Mouse (Mus musculus) intestine, embryonic 14.5 days (tissue): ENCODE measurements at regions not wholly inside any gene's neighbourhood (a gene's known extent, or its start where the extent isn't known, plus 50 kb on each side); places are given as distances from the start of the nearest gene placed in this dataset.
A peak's percentile ranks its signal among the peaks of the same experiment; 100 is the strongest.

ENCODE experiments used
- ATAC-seq: fragments of 200-750 bp; cut with Nextera tagmentation; replicated peaks from 2 replicates; pipeline ENCODE4 v1.8.0; 2017; ENCODE audit warnings: low read depth, moderate number of reproducible peaks, moderate TSS enrichment, moderate library complexity; ENCODE audit not compliant: low FRiP score, low TSS enrichment
- DNase-seq: peaks from one replicate; pipeline ENCODE4 v3.0.0-alpha.2; 2018; ENCODE audit warnings: low spot score
- H3K27ac ChIP-seq: fragments of 300-500 bp; sonication (generic); 2 replicates; pipeline ENCODE4 v1.5.1; 2014; ENCODE audit warnings: low read depth, mild to moderate bottlenecking, control low read depth
- H3K27me3 ChIP-seq: fragments of 300-500 bp; sonication (generic); replicated peaks from 2 replicates; pipeline ENCODE4 v1.6.1; 2014; ENCODE audit warnings: low read length, control low read depth; ENCODE audit not compliant: control insufficient read depth, insufficient read depth
- H3K36me3 ChIP-seq: fragments of 300-500 bp; sonication (generic); 2 replicates; pipeline ENCODE4 v1.6.1; 2014; ENCODE audit warnings: low read length, control low read depth; ENCODE audit not compliant: control insufficient read depth, insufficient read depth
- H3K4me1 ChIP-seq: fragments of 300-500 bp; sonication (generic); replicated peaks from 2 replicates; pipeline ENCODE4 v1.6.1; 2014; ENCODE audit warnings: low read length, control low read depth, mixed read lengths; ENCODE audit not compliant: control insufficient read depth, insufficient read depth
- H3K4me2 ChIP-seq: fragments of 300-500 bp; sonication (generic); 2 replicates; pipeline ENCODE4 v1.6.1; 2014; ENCODE audit warnings: low read length
- H3K4me3 ChIP-seq: fragments of 300-500 bp; sonication (generic); 2 replicates; pipeline ENCODE4 v1.5.1; 2014; ENCODE audit warnings: low read depth, low read length, control low read depth, mixed read lengths
- H3K9ac ChIP-seq: fragments of 300-500 bp; sonication (generic); 2 replicates; pipeline ENCODE4 v1.6.1; 2014; ENCODE audit warnings: mild to moderate bottlenecking, low read length
- H3K9me3 ChIP-seq: fragments of 300-500 bp; sonication (generic); 2 replicates; pipeline ENCODE4 v1.6.1; 2016; ENCODE audit warnings: low read length, control low read depth; ENCODE audit not compliant: control insufficient read depth
- WGBS: fragments of 180-500 bp; shearing (Covaris S2); extraction: QIAGEN DNeasy Blood & Tissue Kit; methylation state at CpG from one replicate; pipeline ENCODE4 v1.1.7; 2014; 5-methylcytosine and 5-hydroxymethylcytosine counted together

GRCm38 (mm10) chr13:47339411-47339810 lies 217.0 kb downstream of the Rnf144b start:
- 83% methylated on average over 5 of the region's 5 CpGs for WGBS
- no peaks in the 10 kb centered on the region for H3K9me3 ChIP-seq
- ATAC-seq = no peak
- H3K4me3 ChIP-seq = no peak overlapping the region
- H3K27me3 ChIP-seq = no peaks in the 10 kb centered on the region
- H3K36me3 ChIP-seq = no peaks in the 10 kb centered on the region
- no peak overlapping the region for H3K27ac ChIP-seq
- peaks cover 5% of the 10 kb centered on the region; the same call in 1 of the 2 replicates for H3K4me1 ChIP-seq
- H3K9ac ChIP-seq = no peak overlapping the region
- H3K4me2 ChIP-seq = no peak overlapping the region
- no peak for DNase-seq

DNA sequence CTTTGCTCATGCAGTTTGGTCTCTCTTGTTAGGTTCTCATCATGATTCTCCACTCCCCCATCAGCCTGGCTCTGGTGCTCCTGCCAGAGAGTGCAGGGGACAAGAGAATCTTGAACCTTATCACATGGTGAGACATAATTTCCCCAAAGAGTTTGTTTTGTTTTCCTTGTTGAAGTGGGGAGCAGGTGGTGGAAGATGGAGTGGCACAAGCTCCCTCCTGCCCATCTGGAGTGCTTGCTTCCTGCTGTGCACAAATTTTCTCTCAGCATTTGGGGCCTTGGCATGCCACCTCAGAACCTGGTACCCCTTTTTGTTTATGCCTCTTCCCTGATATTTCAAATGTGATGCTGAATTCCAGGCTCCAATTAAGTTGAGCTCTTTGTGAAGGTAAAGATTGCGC lies 219.9 kb downstream of the Rnf144b start:
- H3K4me2 ChIP-seq = no peak overlapping the region
- WGBS = 80% methylated on average over 1 of the region's 1 CpGs
- ATAC-seq = no peak

GRCm38 (mm10) chr13:47345576-47345975 lies 223.1 kb downstream of the Rnf144b start:
- Histone ChIP-seq H3K27me3 (no peaks in the 10 kb centered on the region), H3K4me2 (no peak overlapping the region), H3K9ac (no peak overlapping the region), H3K27ac (no peak overlapping the region), H3K36me3 (no peaks in the 10 kb centered on the region), H3K4me1 (no peaks in the 10 kb centered on the region), H3K4me3 (no peak overlapping the region), H3K9me3 (no peaks in the 10 kb centered on the region)
- DNase-seq (no peak), ATAC-seq (no peak)
- WGBS = 41% methylated on average over 9 of the region's 9 CpGs

More for the DNA sequence above, 219.9 kb downstream of the Rnf144b start:
- no peaks in the 10 kb centered on the region for H3K27me3 ChIP-seq
- H3K4me3 ChIP-seq = no peak overlapping the region
- no peaks in the 10 kb centered on the region for H3K9me3 ChIP-seq
- no peaks in the 10 kb centered on the region for H3K4me1 ChIP-seq
- no peaks in the 10 kb centered on the region for H3K36me3 ChIP-seq
- no peak for DNase-seq
- H3K27ac ChIP-seq = no peak overlapping the region
- H3K9ac ChIP-seq = no peak overlapping the region

DNA sequence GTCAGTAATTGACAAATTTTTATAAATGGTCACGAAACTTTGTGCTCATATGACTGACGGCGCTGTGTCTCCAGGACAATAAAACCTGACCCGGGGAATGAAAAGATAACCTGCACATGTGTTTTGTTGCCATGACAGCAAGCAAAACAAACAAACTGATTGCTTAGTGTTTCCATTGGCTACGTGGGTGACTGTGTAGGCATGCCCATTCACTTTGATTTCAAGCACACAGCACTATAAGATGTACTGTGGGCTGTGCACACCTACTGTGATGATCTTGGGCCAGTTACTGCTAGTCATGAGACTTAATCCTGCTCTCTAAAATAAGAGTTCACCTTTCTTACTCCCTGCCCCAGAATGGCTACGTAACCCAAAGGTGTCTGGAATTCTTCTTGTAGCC lies 225.4 kb downstream of the Rnf144b start:
- Histone ChIP-seq H3K27ac (no peak overlapping the region), H3K9me3 (no peaks in the 10 kb centered on the region), H3K4me3 (no peak overlapping the region), H3K4me1 (no peaks in the 10 kb centered on the region), H3K36me3 (no peaks in the 10 kb centered on the region), H3K9ac (no peak overlapping the region), H3K4me2 (no peak overlapping the region), H3K27me3 (no peaks in the 10 kb centered on the region)
- ATAC-seq = no peak
- 58% methylated on average over 6 of the region's 6 CpGs for WGBS
- DNase-seq = no peak

DNA sequence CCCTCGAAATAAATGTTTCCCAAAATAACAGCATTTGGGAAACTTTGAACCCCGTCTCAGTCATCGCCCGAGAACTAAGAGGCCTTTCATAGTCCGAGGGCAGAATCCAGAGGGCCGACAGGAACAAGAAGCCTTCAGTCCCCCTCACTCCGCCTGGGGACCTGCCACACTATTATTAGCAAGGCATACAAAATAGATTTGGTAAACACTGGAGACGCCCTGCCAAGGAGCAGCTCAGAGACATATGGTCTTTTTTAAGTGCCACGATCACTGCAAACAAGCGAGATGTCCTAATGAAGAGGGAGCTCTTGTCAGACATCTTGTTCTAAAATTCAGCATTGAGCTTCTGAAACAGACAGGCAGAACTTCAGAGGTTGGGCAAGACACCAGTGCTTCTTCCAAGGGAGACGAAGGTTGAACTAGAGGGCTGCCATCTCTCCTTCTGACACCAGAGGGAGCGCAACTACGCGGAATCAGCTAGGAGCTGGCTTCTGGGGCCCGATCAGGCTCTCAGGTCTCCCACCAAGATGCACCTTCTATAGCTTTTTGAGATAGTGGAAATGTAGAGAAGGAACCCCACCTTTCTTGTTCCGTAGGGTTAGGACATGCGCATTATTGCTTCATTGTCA lies 226.2 kb downstream of the Rnf144b start:
- Histone ChIP-seq H3K9me3 (no peaks in the 10 kb centered on the region), H3K9ac (no peak overlapping the region), H3K36me3 (no peaks in the 10 kb centered on the region), H3K4me2 (no peak overlapping the region), H3K4me3 (no peak overlapping the region), H3K27ac (no peak overlapping the region), H3K4me1 (no peaks in the 10 kb centered on the region), H3K27me3 (no peaks in the 10 kb centered on the region)
- ATAC-seq (no peak), DNase-seq (peak; percentile 89)
- 38% methylated on average over 17 of the region's 17 CpGs for whole genome bisulfite sequencing

- DNase-seq (no peak), ATAC-seq (no peak)
- Histone ChIP-seq H3K4me3 (no peak overlapping the region), H3K4me1 (no peaks in the 10 kb centered on the region), H3K4me2 (no peak overlapping the region), H3K27me3 (no peaks in the 10 kb centered on the region), H3K9ac (no peak overlapping the region), H3K36me3 (no peaks in the 10 kb centered on the region), H3K27ac (no peak overlapping the region), H3K9me3 (no peaks in the 10 kb centered on the region)
- WGBS = 90% methylated on average over 12 of the region's 12 CpGs
Observed at GRCm38 (mm10) chr13:47354446-47354845, 232.0 kb downstream of the Rnf144b start.

DNA sequence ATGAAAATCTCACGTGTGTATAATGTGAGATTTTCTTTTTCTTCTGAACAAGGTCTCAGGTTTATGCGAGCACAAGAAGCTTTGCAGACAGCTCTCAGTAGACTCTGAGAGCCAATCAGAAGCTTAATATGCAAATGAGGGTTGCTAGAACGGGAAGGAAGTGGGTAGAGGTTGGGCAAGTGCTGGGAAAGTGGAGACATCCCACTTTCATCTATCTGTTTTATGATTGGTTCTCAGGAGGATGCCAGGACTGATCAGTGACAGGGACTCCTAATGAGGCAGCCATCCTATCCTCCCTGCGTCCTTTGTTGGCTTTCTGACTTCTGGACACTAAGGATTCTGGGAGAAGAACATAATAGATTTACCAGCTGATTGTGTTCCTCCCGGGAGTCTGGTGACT lies 232.7 kb downstream of the Rnf144b start:
- no peak overlapping the region for H3K9ac ChIP-seq
- no peaks in the 10 kb centered on the region for H3K36me3 ChIP-seq
- no peak for ATAC-seq
- H3K4me3 ChIP-seq = no peak overlapping the region
- 59% methylated on average over 5 of the region's 5 CpGs for WGBS
- no peaks in the 10 kb centered on the region for H3K27me3 ChIP-seq
- H3K27ac ChIP-seq = no peak overlapping the region
- H3K9me3 ChIP-seq = no peaks in the 10 kb centered on the region
- DNase-seq = no peak
- no peaks in the 10 kb centered on the region for H3K4me1 ChIP-seq
- H3K4me2 ChIP-seq = no peak overlapping the region

- WGBS = 72% methylated on average over 9 of the region's 9 CpGs
- Histone ChIP-seq H3K27ac (no peak overlapping the region), H3K27me3 (no peaks in the 10 kb centered on the region), H3K4me1 (no peaks in the 10 kb centered on the region), H3K4me2 (no peak overlapping the region), H3K4me3 (no peak overlapping the region), H3K9me3 (no peaks in the 10 kb centered on the region), H3K36me3 (no peaks in the 10 kb centered on the region), H3K9ac (no peak overlapping the region)
- no peak for ATAC-seq
- DNase-seq = no peak
Observed at GRCm38 (mm10) chr13:47358986-47359385, 236.5 kb downstream of the Rnf144b start.

- H3K9ac ChIP-seq = no peak overlapping the region
- H3K9me3 ChIP-seq = no peaks in the 10 kb centered on the region
- H3K27me3 ChIP-seq = no peaks in the 10 kb centered on the region
- H3K36me3 ChIP-seq = no peaks in the 10 kb centered on the region
- 82% methylated on average over 7 of the region's 7 CpGs for WGBS
- H3K4me2 ChIP-seq = no peak overlapping the region
- no peak overlapping the region for H3K27ac ChIP-seq
- ATAC-seq (no peak), DNase-seq (no peak)
- H3K4me1 ChIP-seq = no peaks in the 10 kb centered on the region
- H3K4me3 ChIP-seq = no peak overlapping the region
Observed at GRCm38 (mm10) chr13:47365776-47366175, 243.3 kb downstream of the Rnf144b start.
